Mouse (Mus musculus): ENCODE data around the gene Dlg4. TPM values are rescaled to one million over a fixed set of nuclear protein-coding genes. Genes with fewer than 3 reads are reported as not detected.
"Not testable (repeated sequence)": the region's sequence is repeated elsewhere in the genome, so short reads cannot be mapped to it uniquely, and the experiment has no call there.

Dlg4 gene
- polyA plus RNA-seq, 1 experiment from 2014 or later = 15.0 TPM

DNA sequence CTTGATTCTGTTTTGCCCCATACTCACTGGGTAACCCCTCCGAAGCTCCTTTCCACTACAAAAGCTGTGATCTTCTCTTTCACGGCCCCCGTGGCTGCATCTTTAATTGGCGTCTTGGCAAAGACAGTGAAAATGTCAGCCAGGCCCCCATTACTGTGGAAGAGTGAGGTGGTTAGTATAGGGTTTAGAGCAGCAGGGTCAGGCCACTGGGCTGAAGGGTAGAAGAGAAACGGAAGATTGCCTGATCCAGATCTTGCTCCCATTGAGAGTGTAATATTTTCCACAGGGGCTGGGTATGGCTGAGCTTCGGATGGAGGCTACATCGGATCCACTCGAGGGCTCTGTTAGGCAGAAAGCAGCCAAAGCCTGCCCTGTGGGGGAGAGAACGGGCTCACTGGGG lies 3.8 kb upstream of the Dlg4 start:
- Histone ChIP-seq H3K4me3 (ENCODE audit: low read depth, low read length) (no peak overlapping the region), H3K4me1 (ENCODE audit: control insufficient read depth, insufficient read depth, low read length) (peaks cover 13% of the 10 kb centered on the region; the same call in 1 of the 2 replicates), H3K27ac (ENCODE audit: low read depth, low read length) (no peak overlapping the region), H3K27me3 (ENCODE audit: control insufficient read depth, insufficient read depth, low read length) (no peaks in the 10 kb centered on the region), H3K9ac (ENCODE audit: low read length) (no peak overlapping the region), H3K36me3 (ENCODE audit: control insufficient read depth, insufficient read depth, low read length) (peaks cover 31% of the 10 kb centered on the region), H3K4me2 (ENCODE audit: low read depth) (no peak overlapping the region), H3K9me3 (ENCODE audit: control insufficient read depth, low read length) (no peaks in the 10 kb centered on the region)
- WGBS = 93% methylated on average over 9 of the region's 9 CpGs
- no peak for DNase-seq (ENCODE audit: low spot score)
- ATAC-seq (ENCODE audit: insufficient read depth, low FRiP score, low TSS enrichment) = no peak

DNA sequence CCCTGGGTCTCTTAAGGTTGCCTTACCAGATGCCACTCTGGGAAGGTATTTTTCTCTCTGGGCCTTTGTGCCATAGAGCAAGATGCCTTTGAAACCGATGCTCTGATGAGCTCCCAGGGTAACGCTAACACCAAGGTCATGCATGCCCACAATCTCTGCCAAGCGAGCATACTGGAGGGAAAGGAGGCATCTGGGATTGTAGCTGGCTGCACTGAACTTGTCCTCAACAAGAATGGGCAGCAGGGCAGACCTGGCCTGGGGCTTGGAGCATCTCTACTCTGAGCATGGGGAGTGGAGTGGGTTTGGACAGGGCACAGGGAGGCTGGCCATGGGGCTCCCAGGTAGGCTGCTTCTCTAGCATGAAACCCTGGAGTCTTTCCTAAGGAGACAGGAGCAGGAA lies 3.3 kb upstream of the Dlg4 start:
- Histone ChIP-seq H3K4me3 (ENCODE audit: low read depth, low read length) (no peak overlapping the region), H3K4me2 (ENCODE audit: low read depth) (no peak overlapping the region), H3K27me3 (ENCODE audit: control insufficient read depth, insufficient read depth, low read length) (no peaks in the 10 kb centered on the region), H3K4me1 (ENCODE audit: control insufficient read depth, insufficient read depth, low read length) (peaks cover 15% of the 10 kb centered on the region), H3K27ac (ENCODE audit: low read depth, low read length) (no peak overlapping the region), H3K36me3 (ENCODE audit: control insufficient read depth, insufficient read depth, low read length) (peaks cover 29% of the 10 kb centered on the region), H3K9ac (ENCODE audit: low read length) (no peak overlapping the region), H3K9me3 (ENCODE audit: control insufficient read depth, low read length) (no peaks in the 10 kb centered on the region)
- WGBS = 95% methylated on average over 3 of the region's 3 CpGs
- ATAC-seq (ENCODE audit: insufficient read depth, low FRiP score, low TSS enrichment) (no peak), DNase-seq (ENCODE audit: low spot score) (no peak)

DNA sequence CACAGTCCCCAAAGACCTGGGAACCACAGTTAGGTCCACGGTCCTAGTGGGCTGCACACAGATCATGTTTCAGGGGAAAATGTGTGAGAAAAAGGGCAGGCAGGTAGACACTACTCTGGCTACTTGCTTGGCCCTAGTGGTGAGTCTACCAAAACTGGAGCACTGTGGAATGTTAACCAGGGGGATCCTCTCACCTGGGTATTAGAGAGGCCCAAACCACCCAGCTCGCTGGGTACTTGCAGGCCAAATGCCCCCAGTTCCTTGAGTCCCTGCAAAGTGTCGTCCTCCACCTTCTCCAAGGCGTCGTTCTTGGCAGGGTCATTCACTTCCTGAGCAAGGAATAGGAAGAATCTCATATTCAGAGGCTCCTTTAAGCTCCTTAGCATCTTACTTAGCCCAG lies 2.7 kb upstream of the Dlg4 start:
- Histone ChIP-seq H3K36me3 (ENCODE audit: control insufficient read depth, insufficient read depth, low read length) (peaks cover 22% of the 10 kb centered on the region), H3K27ac (ENCODE audit: low read depth, low read length) (no peak overlapping the region), H3K4me2 (ENCODE audit: low read depth) (peak overlapping the region; percentile 76; the same call in 1 of the 2 replicates), H3K9ac (ENCODE audit: low read length) (no peak overlapping the region), H3K9me3 (ENCODE audit: control insufficient read depth, low read length) (no peaks in the 10 kb centered on the region), H3K27me3 (ENCODE audit: control insufficient read depth, insufficient read depth, low read length) (no peaks in the 10 kb centered on the region), H3K4me3 (ENCODE audit: low read depth, low read length) (0 out of 2 replicates have a peak overlapping the region, but pooled peaks have one; percentile 44), H3K4me1 (ENCODE audit: control insufficient read depth, insufficient read depth, low read length) (peaks cover 20% of the 10 kb centered on the region)
- ATAC-seq (ENCODE audit: insufficient read depth, low FRiP score, low TSS enrichment) (no peak), DNase-seq (ENCODE audit: low spot score) (no peak)
- 65% methylated on average over 5 of the region's 5 CpGs for WGBS

DNA sequence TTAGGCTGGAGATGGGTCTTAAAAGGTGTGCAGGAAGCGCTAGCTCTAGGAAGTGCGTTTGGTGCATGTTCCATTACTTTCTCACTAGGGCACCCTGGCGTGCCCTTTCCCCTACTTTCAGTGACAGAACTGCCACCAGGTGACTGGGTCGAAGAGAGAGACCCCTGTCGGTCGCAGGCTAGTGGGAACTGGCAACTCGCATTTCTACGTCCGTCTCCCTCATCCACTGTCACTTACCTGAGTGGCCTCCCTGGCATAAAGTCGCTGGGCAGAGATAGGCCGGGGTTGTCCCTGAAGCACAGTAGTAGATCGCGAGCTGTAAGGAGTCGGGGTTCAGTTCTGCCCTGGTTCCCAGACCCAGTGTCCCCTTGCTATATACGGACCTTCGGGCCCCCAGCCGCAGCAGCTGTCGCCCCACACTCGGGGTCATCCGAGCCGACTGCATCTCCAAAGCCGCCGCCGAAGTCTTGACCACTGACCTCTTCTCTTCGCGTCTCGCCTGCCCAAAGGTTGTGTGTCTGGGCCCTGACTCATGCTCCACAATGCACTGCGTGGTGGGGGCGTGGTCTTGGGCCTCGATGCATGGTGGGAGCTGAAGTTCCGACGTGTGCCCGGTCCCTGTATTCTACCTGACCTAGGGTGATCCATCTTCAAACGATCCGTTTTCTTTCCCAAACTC lies 1.7 kb upstream of the Dlg4 start, which contains the start of gene Acadvl:
TSS of gene Acadvl (minus strand) at position 532 of the 679 bp plus-strand sequence.
- Histone ChIP-seq H3K27ac (ENCODE audit: low read depth, low read length) (no peak within 1 kb of the TSS), H3K27me3 (ENCODE audit: control insufficient read depth, insufficient read depth, low read length) (no peaks in the 10 kb centered on the region), H3K4me3 (ENCODE audit: low read depth, low read length) (peak within 1 kb of the TSS; percentile 44), H3K9ac (ENCODE audit: low read length) (peak within 1 kb of the TSS; percentile 60), H3K4me2 (ENCODE audit: low read depth) (peak within 1 kb of the TSS; percentile 76), H3K4me1 (ENCODE audit: control insufficient read depth, insufficient read depth, low read length) (peaks cover 20% of the 10 kb centered on the region), H3K9me3 (ENCODE audit: control insufficient read depth, low read length) (no peaks in the 10 kb centered on the region), H3K36me3 (ENCODE audit: control insufficient read depth, insufficient read depth, low read length) (peaks cover 17% of the 10 kb centered on the region)
- WGBS = 1% methylated on average over 35 of the region's 35 CpGs
- ATAC-seq (ENCODE audit: insufficient read depth, low FRiP score, low TSS enrichment) (peak; percentile 77), DNase-seq (ENCODE audit: low spot score) (peak; percentile 84)

DNA sequence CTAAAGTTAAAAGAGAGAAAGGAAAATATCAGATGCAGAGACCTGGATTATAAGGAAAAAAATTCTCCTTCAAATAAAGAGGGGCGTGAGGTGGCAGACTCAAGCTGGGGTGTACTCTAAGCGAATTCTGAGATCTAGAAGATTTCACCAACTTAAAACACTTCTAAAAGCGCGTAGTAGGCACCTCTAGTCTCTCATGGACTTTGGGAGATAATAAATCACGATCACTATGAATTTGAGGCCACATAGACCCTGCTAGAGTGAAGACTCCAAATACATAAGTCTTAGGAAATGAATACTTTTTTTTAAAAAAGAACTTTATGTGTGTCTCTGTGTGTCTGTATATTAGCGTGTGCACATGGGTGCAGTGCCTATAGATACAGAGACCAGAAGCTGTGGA lies 1.1 kb upstream of the Dlg4 start:
- ATAC-seq (ENCODE audit: insufficient read depth, low FRiP score, low TSS enrichment) (no peak), DNase-seq (ENCODE audit: low spot score) (no peak)
- no peaks in the 10 kb centered on the region for H3K27me3 ChIP-seq (ENCODE audit: control insufficient read depth, insufficient read depth, low read length)
- H3K9me3 ChIP-seq (ENCODE audit: control insufficient read depth, low read length) = no peaks in the 10 kb centered on the region
- H3K27ac ChIP-seq (ENCODE audit: low read depth, low read length) = no peak overlapping the region
- WGBS = 72% methylated on average over 6 of the region's 6 CpGs
- no peak overlapping the region for H3K9ac ChIP-seq (ENCODE audit: low read length)
- H3K4me2 ChIP-seq (ENCODE audit: low read depth) = no peak overlapping the region; the same call in 1 of the 2 replicates
- H3K4me1 ChIP-seq (ENCODE audit: control insufficient read depth, insufficient read depth, low read length) = peaks cover 20% of the 10 kb centered on the region
- no peak overlapping the region for H3K4me3 ChIP-seq (ENCODE audit: low read depth, low read length)
- H3K36me3 ChIP-seq (ENCODE audit: control insufficient read depth, insufficient read depth, low read length) = peaks cover 13% of the 10 kb centered on the region

DNA sequence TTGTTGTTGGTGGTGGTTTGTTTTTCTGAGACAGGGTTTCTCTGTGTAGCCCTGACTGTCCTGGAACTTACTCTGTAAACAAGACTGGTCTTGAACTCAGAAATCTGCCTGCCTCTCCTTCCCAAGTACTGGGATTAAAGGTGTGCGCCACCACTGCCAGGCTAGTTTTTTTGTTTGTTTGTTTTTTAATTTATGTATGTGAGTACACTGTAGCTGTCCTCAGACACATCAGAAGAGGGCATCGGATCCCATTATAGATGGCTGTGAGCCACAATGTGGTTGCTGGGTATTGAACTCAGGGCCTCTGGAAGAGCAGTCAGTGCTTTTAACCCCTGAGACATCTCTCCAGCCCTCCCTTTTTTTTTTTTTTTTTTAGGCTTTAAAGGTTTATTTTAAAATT lies 565 bp upstream of the Dlg4 start:
- DNase-seq (ENCODE audit: low spot score); ATAC-seq (ENCODE audit: insufficient read depth, low FRiP score, low TSS enrichment); H3K4me3 ChIP-seq (ENCODE audit: low read depth, low read length); H3K9me3 ChIP-seq (ENCODE audit: control insufficient read depth, low read length); H3K9ac ChIP-seq (ENCODE audit: low read length); H3K4me2 ChIP-seq (ENCODE audit: low read depth); H3K27ac ChIP-seq (ENCODE audit: low read depth, low read length); H3K27me3 ChIP-seq (ENCODE audit: control insufficient read depth, insufficient read depth, low read length): not testable (repeated sequence)
- H3K4me1 ChIP-seq (ENCODE audit: control insufficient read depth, insufficient read depth, low read length) = peaks cover 20% of the 10 kb centered on the region
- H3K36me3 ChIP-seq (ENCODE audit: control insufficient read depth, insufficient read depth, low read length) = peaks cover 11% of the 10 kb centered on the region
- 81% methylated on average over 2 of the region's 2 CpGs for WGBS

DNA sequence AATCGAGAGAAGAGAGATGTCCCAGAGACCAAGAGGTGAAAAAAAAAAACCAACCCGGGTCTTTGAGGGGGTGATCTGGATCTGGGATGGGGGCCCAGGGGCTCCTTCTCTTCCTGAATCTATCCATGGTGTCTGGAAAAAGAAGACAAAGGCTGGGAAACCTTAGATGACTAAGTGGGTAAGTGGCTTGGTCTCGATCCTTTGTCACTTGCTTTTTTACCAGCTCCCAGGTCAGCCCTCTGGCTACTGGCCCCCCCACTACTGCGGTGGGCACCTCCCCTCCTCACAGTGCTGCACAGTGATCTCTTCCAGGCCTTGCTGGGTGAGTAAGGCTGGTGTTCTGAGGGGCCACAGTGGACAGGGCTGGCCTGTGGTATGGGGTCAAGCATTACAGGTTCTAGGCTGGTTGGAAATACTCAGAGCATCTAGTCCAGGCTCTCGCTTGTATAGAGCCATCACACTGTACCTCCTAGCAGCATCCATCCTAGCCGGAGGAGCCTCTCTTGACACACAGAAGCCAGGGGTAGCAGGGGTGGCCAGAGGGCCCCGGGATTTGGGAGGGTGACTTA lies 541 bp downstream of the Dlg4 start:
- Histone ChIP-seq H3K9me3 (ENCODE audit: control insufficient read depth, low read length) (no peaks in the 10 kb centered on the region), H3K27ac (ENCODE audit: low read depth, low read length) (no peak overlapping the region), H3K4me1 (ENCODE audit: control insufficient read depth, insufficient read depth, low read length) (peaks cover 23% of the 10 kb centered on the region), H3K9ac (ENCODE audit: low read length) (no peak overlapping the region), H3K4me3 (ENCODE audit: low read depth, low read length) (no peak overlapping the region), H3K4me2 (ENCODE audit: low read depth) (no peak overlapping the region), H3K27me3 (ENCODE audit: control insufficient read depth, insufficient read depth, low read length) (no peaks in the 10 kb centered on the region), H3K36me3 (ENCODE audit: control insufficient read depth, insufficient read depth, low read length) (peaks cover 2% of the 10 kb centered on the region; the same call in 1 of the 2 replicates)
- WGBS = 59% methylated on average over 7 of the region's 7 CpGs
- ATAC-seq (ENCODE audit: insufficient read depth, low FRiP score, low TSS enrichment) (no peak), DNase-seq (ENCODE audit: low spot score) (no peak)

DNA sequence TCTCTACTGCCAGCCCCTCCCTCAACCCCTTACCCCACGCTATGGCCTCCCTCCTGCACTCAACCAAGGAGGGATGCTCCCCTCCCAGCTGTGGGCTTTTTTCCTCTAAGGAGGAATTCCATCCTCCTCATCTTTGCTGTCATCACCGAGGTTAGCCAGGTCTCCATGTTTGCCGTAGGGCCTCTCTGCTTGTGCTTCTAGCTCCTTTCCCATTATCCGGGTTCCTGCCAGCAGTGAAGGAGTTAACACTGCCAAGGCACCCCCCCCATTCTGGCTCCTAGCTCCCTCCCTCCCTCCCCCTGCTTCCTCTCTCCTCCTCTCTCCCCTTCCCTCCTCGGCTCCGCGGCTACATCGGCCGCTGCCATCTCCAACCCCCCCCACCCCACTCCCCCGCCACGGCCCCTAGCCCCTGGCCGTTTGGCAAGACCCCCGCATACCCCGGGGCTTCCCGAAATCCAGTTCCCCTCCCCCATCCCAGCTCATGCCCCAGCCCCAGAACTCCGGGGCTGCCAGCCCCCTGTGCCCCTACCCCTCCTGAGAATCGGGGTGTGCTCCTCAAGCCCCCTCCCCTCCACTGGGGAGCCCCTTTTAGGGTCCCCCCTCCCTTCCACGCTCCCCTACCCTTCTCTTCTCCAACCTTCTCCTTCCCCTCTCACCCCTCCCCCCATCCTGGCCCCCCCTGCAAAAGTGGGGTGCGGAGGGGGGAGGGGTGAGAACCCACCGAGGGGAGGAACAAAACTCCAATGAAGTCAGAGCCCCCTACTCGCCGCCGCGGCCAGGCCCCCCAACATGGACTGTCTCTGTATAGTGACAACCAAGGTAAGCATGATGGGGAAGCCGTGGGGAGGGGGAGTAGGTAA lies 1.6 kb downstream of the Dlg4 start:
- peak overlapping the region; percentile 78 for H3K27ac ChIP-seq (ENCODE audit: low read depth, low read length)
- H3K4me2 ChIP-seq (ENCODE audit: low read depth) = peak overlapping the region; percentile 90
- ATAC-seq (ENCODE audit: insufficient read depth, low FRiP score, low TSS enrichment) (no peak), DNase-seq (ENCODE audit: low spot score) (peak; percentile 82)
- no peaks in the 10 kb centered on the region for H3K27me3 ChIP-seq (ENCODE audit: control insufficient read depth, insufficient read depth, low read length)
- no peaks in the 10 kb centered on the region for H3K9me3 ChIP-seq (ENCODE audit: control insufficient read depth, low read length)
- peak overlapping the region; percentile 67 for H3K4me3 ChIP-seq (ENCODE audit: low read depth, low read length)
- 1% methylated on average over 20 of the region's 25 CpGs for WGBS
- peak overlapping the region; percentile 78 for H3K9ac ChIP-seq (ENCODE audit: low read length)
- H3K36me3 ChIP-seq (ENCODE audit: control insufficient read depth, insufficient read depth, low read length) = no peaks in the 10 kb centered on the region
- peaks cover 27% of the 10 kb centered on the region for H3K4me1 ChIP-seq (ENCODE audit: control insufficient read depth, insufficient read depth, low read length)

Measured in neural tube, embryonic 11.5 days (tissue).